Mouse (Mus musculus): ENCODE data around the gene Saa3. TPM values are rescaled to one million over a fixed set of nuclear protein-coding genes. Genes with fewer than 3 reads are reported as not detected.
"Not testable (repeated sequence)": the region's sequence is repeated elsewhere in the genome, so short reads cannot be mapped to it uniquely, and the experiment has no call there.

Gene Saa3
- 0.32 and 0.54 TPM in 2 replicates for polyA plus RNA-seq (2015; fragmentation: Nextera tagmentation; extraction: Ambion mirVana)

- Histone ChIP-seq H3K27ac (ENCODE audit: low read length) (no peak within 1 kb of the TSS), H3K27me3 (ENCODE audit: control insufficient read depth, insufficient read depth, low read length) (no peaks in the 10 kb centered on the region), H3K9ac (ENCODE audit: low read length) (no peak within 1 kb of the TSS), H3K4me1 (ENCODE audit: control insufficient read depth, insufficient read depth, low read length) (no peaks in the 10 kb centered on the region), H3K4me3 (replicated peaks; ENCODE audit: low read length) (no peak within 1 kb of the TSS), H3K4me2 (ENCODE audit: low read depth, low read length) (no peak within 1 kb of the TSS), H3K9me3 (replicated peaks; ENCODE audit: control insufficient read depth, low read length) (no peaks in the 10 kb centered on the region), H3K36me3 (ENCODE audit: control insufficient read depth, insufficient read depth, low read length) (no peaks in the 10 kb centered on the region)
- 83% methylated on average over 5 of the region's 5 CpGs for WGBS
- no peak for ATAC-seq (ENCODE audit: insufficient read depth, low FRiP score)
Observed at GRCm38 (mm10) chr7:46715600-46715999, at the start of gene Saa3. Saa3 (minus strand) TSS chr7:46715700.

- H3K4me1 ChIP-seq (ENCODE audit: control insufficient read depth, insufficient read depth, low read length) = no peaks in the 10 kb centered on the region
- H3K4me2 ChIP-seq (ENCODE audit: low read depth, low read length) = no peak overlapping the region
- H3K9ac ChIP-seq (ENCODE audit: low read length) = no peak overlapping the region
- H3K9me3 ChIP-seq (replicated peaks; ENCODE audit: control insufficient read depth, low read length) = no peaks in the 10 kb centered on the region
- no peak overlapping the region for H3K27ac ChIP-seq (ENCODE audit: low read length)
- no peak overlapping the region for H3K4me3 ChIP-seq (replicated peaks; ENCODE audit: low read length)
- H3K27me3 ChIP-seq (ENCODE audit: control insufficient read depth, insufficient read depth, low read length) = no peaks in the 10 kb centered on the region
- 0 out of 2 replicates have a peak, but pooled peaks cover 8% of the 10 kb centered on the region for H3K36me3 ChIP-seq (ENCODE audit: control insufficient read depth, insufficient read depth, low read length)
- 92% methylated on average over 8 of the region's 8 CpGs for WGBS
- ATAC-seq (ENCODE audit: insufficient read depth, low FRiP score) = no peak
Observed at GRCm38 (mm10) chr7:46764672-46765071, 49.2 kb upstream of the Saa3 start.

GRCm38 (mm10) chr7:46762601-46763000, 47.1 kb upstream of the Saa3 start:
- no peaks in the 10 kb centered on the region for H3K4me1 ChIP-seq (ENCODE audit: control insufficient read depth, insufficient read depth, low read length)
- H3K36me3 ChIP-seq (ENCODE audit: control insufficient read depth, insufficient read depth, low read length) = no peaks in the 10 kb centered on the region
- no peaks in the 10 kb centered on the region for H3K9me3 ChIP-seq (replicated peaks; ENCODE audit: control insufficient read depth, low read length)
- no peak overlapping the region for H3K4me2 ChIP-seq (ENCODE audit: low read depth, low read length)
- H3K27ac ChIP-seq (ENCODE audit: low read length) = no peak overlapping the region
- no peak overlapping the region for H3K9ac ChIP-seq (ENCODE audit: low read length)
- no peaks in the 10 kb centered on the region for H3K27me3 ChIP-seq (ENCODE audit: control insufficient read depth, insufficient read depth, low read length)
- ATAC-seq (ENCODE audit: insufficient read depth, low FRiP score) = no peak
- H3K4me3 ChIP-seq (replicated peaks; ENCODE audit: low read length) = no peak overlapping the region
- WGBS = 93% methylated on average over 5 of the region's 5 CpGs

- Histone ChIP-seq H3K27me3 (ENCODE audit: control insufficient read depth, insufficient read depth, low read length) (no peaks in the 10 kb centered on the region), H3K9me3 (replicated peaks; ENCODE audit: control insufficient read depth, low read length) (no peaks in the 10 kb centered on the region), H3K4me3 (replicated peaks; ENCODE audit: low read length) (no peak overlapping the region), H3K4me2 (ENCODE audit: low read depth, low read length) (no peak overlapping the region), H3K4me1 (ENCODE audit: control insufficient read depth, insufficient read depth, low read length) (no peaks in the 10 kb centered on the region), H3K9ac (ENCODE audit: low read length) (no peak overlapping the region), H3K27ac (ENCODE audit: low read length) (no peak overlapping the region), H3K36me3 (ENCODE audit: control insufficient read depth, insufficient read depth, low read length) (no peaks in the 10 kb centered on the region)
- WGBS = 73% methylated on average over 11 of the region's 11 CpGs
- ATAC-seq (ENCODE audit: insufficient read depth, low FRiP score) = no peak
Observed at GRCm38 (mm10) chr7:46761049-46761795, 45.7 kb upstream of the Saa3 start.

- no peaks in the 10 kb centered on the region for H3K4me1 ChIP-seq (ENCODE audit: control insufficient read depth, insufficient read depth, low read length)
- ATAC-seq (ENCODE audit: insufficient read depth, low FRiP score) = no peak
- H3K27ac ChIP-seq (ENCODE audit: low read length) = no peak within 1 kb of the TSS
- H3K27me3 ChIP-seq (ENCODE audit: control insufficient read depth, insufficient read depth, low read length) = no peaks in the 10 kb centered on the region
- no peaks in the 10 kb centered on the region for H3K9me3 ChIP-seq (replicated peaks; ENCODE audit: control insufficient read depth, low read length)
- H3K36me3 ChIP-seq (ENCODE audit: control insufficient read depth, insufficient read depth, low read length) = no peaks in the 10 kb centered on the region
- 43% methylated on average over 3 of the region's 3 CpGs for WGBS
- H3K4me3 ChIP-seq (replicated peaks; ENCODE audit: low read length) = no peak within 1 kb of the TSS
- H3K4me2 ChIP-seq (ENCODE audit: low read depth, low read length) = no peak within 1 kb of the TSS
- H3K9ac ChIP-seq (ENCODE audit: low read length) = no peak within 1 kb of the TSS
Observed at GRCm38 (mm10) chr7:46751490-46751889, 36.0 kb upstream of the Saa3 start, which contains the start of gene Saa2. Saa2 (plus strand) TSS chr7:46751790.

- no peaks in the 10 kb centered on the region for H3K9me3 ChIP-seq (replicated peaks; ENCODE audit: control insufficient read depth, low read length)
- no peaks in the 10 kb centered on the region for H3K36me3 ChIP-seq (ENCODE audit: control insufficient read depth, insufficient read depth, low read length)
- ATAC-seq (ENCODE audit: insufficient read depth, low FRiP score) = no peak
- no peaks in the 10 kb centered on the region for H3K4me1 ChIP-seq (ENCODE audit: control insufficient read depth, insufficient read depth, low read length)
- WGBS = 75% methylated on average over 3 of the region's 3 CpGs
- no peak overlapping the region for H3K4me3 ChIP-seq (replicated peaks; ENCODE audit: low read length)
- H3K27me3 ChIP-seq (ENCODE audit: control insufficient read depth, insufficient read depth, low read length) = no peaks in the 10 kb centered on the region
- H3K4me2 ChIP-seq (ENCODE audit: low read depth, low read length) = no peak overlapping the region
- H3K9ac ChIP-seq (ENCODE audit: low read length) = no peak overlapping the region
- no peak overlapping the region for H3K27ac ChIP-seq (ENCODE audit: low read length)
Observed at GRCm38 (mm10) chr7:46748459-46748858, 33.0 kb upstream of the Saa3 start.

GRCm38 (mm10) chr7:46746381-46746780, 30.9 kb upstream of the Saa3 start:
- Histone ChIP-seq H3K27me3 (ENCODE audit: control insufficient read depth, insufficient read depth, low read length) (no peaks in the 10 kb centered on the region), H3K4me1 (ENCODE audit: control insufficient read depth, insufficient read depth, low read length) (no peaks in the 10 kb centered on the region), H3K4me3 (replicated peaks; ENCODE audit: low read length) (no peak overlapping the region), H3K27ac (ENCODE audit: low read length) (no peak overlapping the region), H3K36me3 (ENCODE audit: control insufficient read depth, insufficient read depth, low read length) (no peaks in the 10 kb centered on the region), H3K9ac (ENCODE audit: low read length) (no peak overlapping the region), H3K4me2 (ENCODE audit: low read depth, low read length) (no peak overlapping the region), H3K9me3 (replicated peaks; ENCODE audit: control insufficient read depth, low read length) (no peaks in the 10 kb centered on the region)
- no peak for ATAC-seq (ENCODE audit: insufficient read depth, low FRiP score)
- 78% methylated on average over 7 of the region's 7 CpGs for WGBS

GRCm38 (mm10) chr7:46745816-46746215, 30.3 kb upstream of the Saa3 start:
- H3K36me3 ChIP-seq (ENCODE audit: control insufficient read depth, insufficient read depth, low read length) = no peaks in the 10 kb centered on the region
- no peak overlapping the region for H3K9ac ChIP-seq (ENCODE audit: low read length)
- WGBS = 86% methylated on average over 3 of the region's 3 CpGs
- H3K4me2 ChIP-seq (ENCODE audit: low read depth, low read length) = no peak overlapping the region
- H3K9me3 ChIP-seq (replicated peaks; ENCODE audit: control insufficient read depth, low read length) = no peaks in the 10 kb centered on the region
- no peaks in the 10 kb centered on the region for H3K4me1 ChIP-seq (ENCODE audit: control insufficient read depth, insufficient read depth, low read length)
- no peaks in the 10 kb centered on the region for H3K27me3 ChIP-seq (ENCODE audit: control insufficient read depth, insufficient read depth, low read length)
- no peak overlapping the region for H3K27ac ChIP-seq (ENCODE audit: low read length)
- H3K4me3 ChIP-seq (replicated peaks; ENCODE audit: low read length) = no peak overlapping the region
- no peak for ATAC-seq (ENCODE audit: insufficient read depth, low FRiP score)

- H3K36me3 ChIP-seq (ENCODE audit: control insufficient read depth, insufficient read depth, low read length); H3K27me3 ChIP-seq (ENCODE audit: control insufficient read depth, insufficient read depth, low read length); H3K27ac ChIP-seq (ENCODE audit: low read length); H3K4me1 ChIP-seq (ENCODE audit: control insufficient read depth, insufficient read depth, low read length); H3K4me2 ChIP-seq (ENCODE audit: low read depth, low read length); H3K9ac ChIP-seq (ENCODE audit: low read length); H3K9me3 ChIP-seq (replicated peaks; ENCODE audit: control insufficient read depth, low read length); ATAC-seq (ENCODE audit: insufficient read depth, low FRiP score); H3K4me3 ChIP-seq (replicated peaks; ENCODE audit: low read length): not testable (repeated sequence)
- 50% methylated on average over 3 of the region's 3 CpGs for WGBS
Observed at GRCm38 (mm10) chr7:46742880-46743279, 27.4 kb upstream of the Saa3 start, which contains the start of gene Saa1. Saa1 (minus strand) TSS chr7:46742980.
